Mouse (Mus musculus): ENCODE measurements around the gene Ifrd2. TPM values are rescaled to one million over a fixed set of nuclear protein-coding genes. Genes with fewer than 3 reads are reported as not detected.

Ifrd2 gene
- 171 TPM in 2 replicates for polyA plus RNA-seq (2016; fragmentation: Nextera tagmentation; extraction: Ambion mirVana)

- H3K4me3 ChIP-seq, result peak within 1 kb of the TSS; percentile 82
- 7% methylated on average over 46 of the region's 46 CpGs for WGBS (ENCODE audit: insufficient replicate concordance)
- H3K36me3 ChIP-seq, result peaks cover 66% of the 10 kb centered on the region
- H3K4me1 ChIP-seq, result peaks cover 77% of the 10 kb centered on the region
- peak; percentile 93 for ATAC-seq
- H3K9me3 ChIP-seq (replicated peaks), result no peaks in the 10 kb centered on the region
- no peaks in the 10 kb centered on the region for H3K27me3 ChIP-seq (replicated peaks)
- H3K27ac ChIP-seq, result peak within 1 kb of the TSS; percentile 99
- peak within 1 kb of the TSS; percentile 93 for H3K9ac ChIP-seq
- H3K4me2 ChIP-seq, result peak within 1 kb of the TSS; percentile 73
Measured at GRCm38 (mm10) chr9:107586974-107587832, at the start of gene Ifrd2. Gene Ifrd2, plus strand, starts transcription at chr9:107587642.

GRCm38 (mm10) chr9:107538231-107538630 lies 49.2 kb upstream of the Ifrd2 start:
- WGBS (ENCODE audit: insufficient replicate concordance), result 86% methylated on average over 7 of the region's 7 CpGs
- Histone ChIP-seq H3K36me3 (peaks cover 41% of the 10 kb centered on the region), H3K27me3 (replicated peaks) (no peaks in the 10 kb centered on the region), H3K9me3 (replicated peaks) (no peaks in the 10 kb centered on the region), H3K4me3 (no peak overlapping the region), H3K4me1 (peaks cover 63% of the 10 kb centered on the region), H3K27ac (no peak overlapping the region), H3K9ac (no peak overlapping the region), H3K4me2 (no peak overlapping the region)
- ATAC-seq, result no peak

GRCm38 (mm10) chr9:107538711-107539110 lies 48.7 kb upstream of the Ifrd2 start:
- Histone ChIP-seq H3K4me3 (no peak overlapping the region), H3K9me3 (replicated peaks) (no peaks in the 10 kb centered on the region), H3K36me3 (peaks cover 44% of the 10 kb centered on the region), H3K27me3 (replicated peaks) (no peaks in the 10 kb centered on the region), H3K27ac (no peak overlapping the region), H3K4me2 (no peak overlapping the region), H3K4me1 (peaks cover 62% of the 10 kb centered on the region), H3K9ac (no peak overlapping the region)
- 82% methylated on average over 3 of the region's 3 CpGs for WGBS (ENCODE audit: insufficient replicate concordance)
- no peak for ATAC-seq

DNA sequence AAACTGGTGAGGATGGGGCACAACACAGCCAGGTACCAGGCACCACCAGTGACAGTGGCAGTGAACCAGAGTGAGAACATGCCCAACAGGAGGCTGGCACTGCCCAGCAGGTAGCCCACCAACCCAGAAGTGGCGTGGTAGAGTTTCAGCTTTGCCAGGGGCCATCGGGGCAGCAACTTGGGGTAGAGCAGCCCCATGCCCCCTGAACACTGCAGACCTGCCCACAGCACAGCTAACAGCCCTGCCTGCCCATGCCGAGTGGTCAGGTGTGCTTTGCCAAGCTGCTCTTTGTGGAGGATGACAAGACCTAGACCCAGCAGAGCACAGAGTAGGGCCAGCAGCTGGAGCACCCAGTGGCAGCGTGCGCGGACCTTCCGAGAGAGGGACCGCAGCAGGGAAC lies 47.5 kb upstream of the Ifrd2 start:
- H3K36me3 ChIP-seq, result peaks cover 57% of the 10 kb centered on the region
- H3K9ac ChIP-seq, result no peak overlapping the region
- peaks cover 56% of the 10 kb centered on the region for H3K4me1 ChIP-seq
- ATAC-seq, result no peak
- WGBS (ENCODE audit: insufficient replicate concordance), result 92% methylated on average over 8 of the region's 8 CpGs
- H3K27ac ChIP-seq, result no peak overlapping the region
- H3K27me3 ChIP-seq (replicated peaks), result no peaks in the 10 kb centered on the region
- H3K4me2 ChIP-seq, result no peak overlapping the region
- no peaks in the 10 kb centered on the region for H3K9me3 ChIP-seq (replicated peaks)
- no peak overlapping the region for H3K4me3 ChIP-seq

GRCm38 (mm10) chr9:107540420-107540819 lies 47.0 kb upstream of the Ifrd2 start:
- ATAC-seq, result no peak
- Histone ChIP-seq H3K36me3 (peaks cover 61% of the 10 kb centered on the region), H3K4me2 (no peak overlapping the region), H3K27me3 (replicated peaks) (no peaks in the 10 kb centered on the region), H3K27ac (peak overlapping the region; percentile 28; the same call in 1 of the 2 replicates), H3K4me1 (peaks cover 56% of the 10 kb centered on the region), H3K9me3 (replicated peaks) (no peaks in the 10 kb centered on the region), H3K9ac (no peak overlapping the region), H3K4me3 (no peak overlapping the region)
- WGBS (ENCODE audit: insufficient replicate concordance), result 63% methylated on average over 4 of the region's 4 CpGs

DNA sequence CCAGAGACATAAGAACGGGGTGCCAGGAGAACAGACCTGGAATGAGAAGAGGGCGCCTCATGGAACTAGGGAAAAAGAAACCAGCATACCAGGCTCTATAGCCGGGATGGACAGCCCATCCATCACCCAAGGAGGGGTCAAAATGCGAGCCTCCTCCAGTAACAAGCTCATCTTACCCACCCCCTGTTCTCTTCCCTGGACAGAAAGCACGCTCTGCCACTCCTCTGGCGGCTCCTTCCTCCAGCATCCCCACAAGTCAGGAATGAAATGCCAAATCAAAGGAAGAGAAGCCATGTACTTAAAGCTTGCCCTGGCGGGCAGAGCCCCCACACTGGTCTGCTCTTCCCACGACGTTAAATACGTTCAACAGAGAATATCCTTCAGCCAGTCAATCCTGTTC lies 46.4 kb upstream of the Ifrd2 start:
- peak overlapping the region; percentile 94 for H3K4me2 ChIP-seq
- H3K27ac ChIP-seq, result peak overlapping the region; percentile 83; the same call in 1 of the 2 replicates
- no peak overlapping the region for H3K9ac ChIP-seq
- ATAC-seq, result no peak; the same call in 1 of the 2 replicates
- H3K36me3 ChIP-seq, result peaks cover 61% of the 10 kb centered on the region
- no peaks in the 10 kb centered on the region for H3K27me3 ChIP-seq (replicated peaks)
- H3K4me3 ChIP-seq, result peak overlapping the region; percentile 68
- H3K9me3 ChIP-seq (replicated peaks), result no peaks in the 10 kb centered on the region
- 41% methylated on average over 10 of the region's 10 CpGs for WGBS (ENCODE audit: insufficient replicate concordance)
- H3K4me1 ChIP-seq, result peaks cover 55% of the 10 kb centered on the region

DNA sequence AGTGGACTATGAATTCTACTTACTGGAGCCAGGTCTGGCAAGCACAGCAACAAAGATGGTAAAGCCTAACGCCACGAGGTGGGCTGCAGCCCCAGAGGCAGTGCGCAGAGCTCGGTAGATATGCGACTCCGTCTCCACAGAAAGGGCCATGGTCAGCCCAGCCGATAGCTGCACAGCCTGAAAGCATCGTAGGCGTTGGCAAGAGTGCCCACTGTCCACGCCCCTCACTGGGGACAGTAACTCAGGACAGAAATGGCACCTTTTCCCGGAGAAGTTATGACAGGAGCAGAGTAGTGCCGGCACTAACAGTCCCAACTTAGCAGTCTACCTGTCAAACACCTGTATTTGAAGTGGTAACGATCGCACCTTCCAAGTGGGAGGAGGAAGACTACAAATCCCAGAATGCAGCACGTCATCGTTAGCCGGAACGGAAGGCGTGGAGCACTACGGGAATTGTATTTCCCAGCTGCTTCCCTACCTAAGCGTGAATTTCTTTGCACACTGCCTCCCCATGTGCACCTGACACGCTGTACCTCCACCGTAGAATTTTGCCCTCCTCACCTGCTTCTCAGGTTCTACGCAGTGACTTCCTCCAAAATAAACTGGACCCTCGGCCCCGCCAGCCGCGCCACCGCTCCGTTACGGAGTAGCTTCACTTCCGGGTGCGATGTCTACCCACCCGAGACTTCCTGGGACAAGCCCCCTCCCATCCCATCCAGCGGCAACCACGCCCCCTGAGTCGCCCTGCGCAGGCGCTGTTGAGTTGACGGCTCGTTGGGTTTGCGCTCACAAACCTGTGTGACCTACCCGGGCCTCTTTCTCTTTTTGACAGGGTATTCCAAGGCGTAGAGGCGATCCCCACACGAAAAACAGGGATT lies 45.7 kb upstream of the Ifrd2 start, which contains the start of the genes Cyb561d2 and Nprl2:
Gene Cyb561d2 (minus strand): TSS at position 720 of the 878 bp plus-strand sequence.
Gene Nprl2 (plus strand): TSS at position 753 of the 878 bp plus-strand sequence.
- H3K4me3 ChIP-seq, result peak within 1 kb of the TSS; percentile 68
- peaks cover 58% of the 10 kb centered on the region for H3K36me3 ChIP-seq
- H3K9me3 ChIP-seq (replicated peaks), result no peaks in the 10 kb centered on the region
- under 1% methylated on average over 46 of the region's 46 CpGs for WGBS (ENCODE audit: insufficient replicate concordance)
- peak within 1 kb of the TSS; percentile 75 for H3K9ac ChIP-seq
- H3K27me3 ChIP-seq (replicated peaks), result no peaks in the 10 kb centered on the region
- peaks cover 55% of the 10 kb centered on the region for H3K4me1 ChIP-seq
- H3K27ac ChIP-seq, result peak within 1 kb of the TSS; percentile 83
- peak; percentile 81 for ATAC-seq
- peak within 1 kb of the TSS; percentile 94 for H3K4me2 ChIP-seq

GRCm38 (mm10) chr9:107542352-107542686 lies 45.1 kb upstream of the Ifrd2 start:
- peak; percentile 25 for ATAC-seq
- Histone ChIP-seq H3K9ac (peak overlapping the region; percentile 75), H3K4me1 (peaks cover 55% of the 10 kb centered on the region), H3K4me2 (peak overlapping the region; percentile 94), H3K27me3 (replicated peaks) (no peaks in the 10 kb centered on the region), H3K9me3 (replicated peaks) (no peaks in the 10 kb centered on the region), H3K36me3 (peaks cover 52% of the 10 kb centered on the region), H3K27ac (peak overlapping the region; percentile 83), H3K4me3 (peak overlapping the region; percentile 68)
- 1% methylated on average over 11 of the region's 11 CpGs for WGBS (ENCODE audit: insufficient replicate concordance)

GRCm38 (mm10) chr9:107542721-107543120 lies 44.7 kb upstream of the Ifrd2 start:
- peak overlapping the region; percentile 75 for H3K9ac ChIP-seq
- no peak for ATAC-seq
- H3K27me3 ChIP-seq (replicated peaks), result no peaks in the 10 kb centered on the region
- peak overlapping the region; percentile 68 for H3K4me3 ChIP-seq
- 42% methylated on average over 8 of the region's 8 CpGs for WGBS (ENCODE audit: insufficient replicate concordance)
- peak overlapping the region; percentile 83 for H3K27ac ChIP-seq
- H3K36me3 ChIP-seq, result peaks cover 48% of the 10 kb centered on the region
- peaks cover 55% of the 10 kb centered on the region for H3K4me1 ChIP-seq
- H3K9me3 ChIP-seq (replicated peaks), result no peaks in the 10 kb centered on the region
- peak overlapping the region; percentile 94 for H3K4me2 ChIP-seq

- peaks cover 55% of the 10 kb centered on the region for H3K4me1 ChIP-seq
Measured at GRCm38 (mm10) chr9:107543299-107543698, 44.1 kb upstream of the Ifrd2 start.

GRCm38 (mm10) chr9:107544196-107544700 lies 43.2 kb upstream of the Ifrd2 start:
- peaks cover 55% of the 10 kb centered on the region for H3K4me1 ChIP-seq
- H3K9me3 ChIP-seq (replicated peaks), result no peaks in the 10 kb centered on the region
- no peak overlapping the region for H3K27ac ChIP-seq
- H3K36me3 ChIP-seq, result peaks cover 33% of the 10 kb centered on the region
- H3K4me2 ChIP-seq, result no peak overlapping the region
- WGBS (ENCODE audit: insufficient replicate concordance), result 90% methylated on average over 17 of the region's 17 CpGs
- H3K4me3 ChIP-seq, result no peak overlapping the region
- no peak overlapping the region for H3K9ac ChIP-seq
- no peak for ATAC-seq
- H3K27me3 ChIP-seq (replicated peaks), result peaks cover 13% of the 10 kb centered on the region

More at GRCm38 (mm10) chr9:107543299-107543698, 44.1 kb upstream of the Ifrd2 start:
- peaks cover 3% of the 10 kb centered on the region for H3K27me3 ChIP-seq (replicated peaks)
- ATAC-seq, result no peak
- no peaks in the 10 kb centered on the region for H3K9me3 ChIP-seq (replicated peaks)
- peak overlapping the region; percentile 94 for H3K4me2 ChIP-seq
- H3K27ac ChIP-seq, result no peak overlapping the region
- no peak overlapping the region for H3K9ac ChIP-seq
- peaks cover 42% of the 10 kb centered on the region for H3K36me3 ChIP-seq
- WGBS (ENCODE audit: insufficient replicate concordance), result 77% methylated on average over 11 of the region's 11 CpGs
- no peak overlapping the region; the same call in 1 of the 2 replicates for H3K4me3 ChIP-seq
